Mouse (Mus musculus) fat pad, adult 2 months (tissue): ENCODE results near the gene Tbc1d9.

Experiments used
- DNase-seq: peaks from one replicate; pipeline ENCODE4 v3.0.0-alpha.2; 2011; ENCODE audit warnings: low read depth, low spot score; ENCODE audit errors: extremely low read depth

The Tbc1d9 gene

GRCm38 (mm10) chr8:83315691-83316090, 150.5 kb downstream of the Tbc1d9 start:
- DNase-seq = no peak

DNA sequence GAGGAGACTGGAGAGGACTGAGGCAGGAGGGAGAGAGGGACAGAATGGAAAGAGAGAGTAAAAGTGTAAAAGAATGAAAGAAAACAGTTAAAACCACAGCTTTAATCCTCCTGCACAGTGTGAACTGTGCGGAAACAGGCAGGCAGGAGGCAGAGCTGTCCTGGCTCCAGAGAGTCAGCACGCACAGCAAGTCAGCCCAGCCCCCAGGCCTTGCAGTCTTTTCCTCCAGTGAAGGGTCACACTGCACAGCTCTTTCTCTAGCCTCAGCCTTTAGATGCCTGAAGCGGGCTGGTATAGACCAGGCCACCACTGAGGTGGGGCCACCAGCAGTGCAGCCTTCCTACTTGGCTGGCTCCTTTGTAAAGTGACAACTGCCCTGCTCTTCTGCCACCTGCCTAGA, 155.4 kb downstream of the Tbc1d9 start:
- no peak for DNase-seq

GRCm38 (mm10) chr8:83322374-83322773, 157.2 kb downstream of the Tbc1d9 start:
- DNase-seq = no peak
